Mouse (Mus musculus) bone marrow macrophage, adult 2 months (primary cell): Measurements from ENCODE around the gene Cnmd. TPM values are rescaled to one million over a fixed set of nuclear protein-coding genes. Genes with fewer than 3 reads are reported as not detected.

ENCODE experiments used
- H3K27ac ChIP-seq: 2 replicates; pipeline ENCODE4 v1.5.1; 2012; ENCODE audit warnings: low read depth, low read length; ENCODE audit not compliant: insufficient read depth
- H3K4me1 ChIP-seq: 2 replicates; pipeline ENCODE4 v1.6.1; 2012; ENCODE audit warnings: low read length; ENCODE audit not compliant: control insufficient read depth, insufficient read depth
- H3K4me3 ChIP-seq: 2 replicates; pipeline ENCODE4 v1.5.1; 2012; ENCODE audit warnings: mild to moderate bottlenecking, low read length, moderate library complexity; ENCODE audit not compliant: insufficient read depth
- CTCF ChIP-seq: IDR thresholded peaks from 2 replicates; pipeline ENCODE4 v1.5.1; 2012; ENCODE audit warnings: low read depth, mild to moderate bottlenecking, low read length, moderate library complexity
- POLR2A ChIP-seq: IDR thresholded peaks from 2 replicates; pipeline ENCODE4 v1.6.1; 2012; ENCODE audit warnings: mild to moderate bottlenecking, low read depth, low read length, borderline replicate concordance
- polyA plus RNA-seq: library from polyadenylated mRNA; stranded (reverse); fragments of >200 nt; gene quantifications from 2 replicates; pipeline ENCODE4 v1.2.4, GENCODE M21; 2012; ENCODE audit not compliant: missing spikeins, insufficient read depth, insufficient read length

The Cnmd gene
- polyA plus RNA-seq, 1 experiment: not detected

- TF ChIP-seq CTCF (no peak), POLR2A (no peak)
- H3K27ac ChIP-seq: no peak overlapping the region
- H3K4me1 ChIP-seq: no peaks in the 10 kb centered on the region
- no peak overlapping the region for H3K4me3 ChIP-seq
Measured at GRCm38 (mm10) chr14:79606392-79606791, 55.6 kb downstream of the Cnmd start.

- H3K4me3 ChIP-seq: no peak overlapping the region
- TF ChIP-seq CTCF (no peak), POLR2A (no peak)
- H3K4me1 ChIP-seq: no peaks in the 10 kb centered on the region
- H3K27ac ChIP-seq: no peak overlapping the region
Measured at GRCm38 (mm10) chr14:79605881-79606280, 56.1 kb downstream of the Cnmd start.

GRCm38 (mm10) chr14:79596602-79597001 lies 65.4 kb downstream of the Cnmd start:
- peaks cover 3% of the 10 kb centered on the region; the same call in 1 of the 2 replicates for H3K4me1 ChIP-seq
- H3K4me3 ChIP-seq: no peak overlapping the region
- no peak overlapping the region for H3K27ac ChIP-seq
- no peak for TF ChIP-seq CTCF
- no peak for TF ChIP-seq POLR2A

- no peak for TF ChIP-seq POLR2A
- Histone ChIP-seq H3K4me1 (peaks cover 10% of the 10 kb centered on the region; the same call in 1 of the 2 replicates), H3K4me3 (no peak overlapping the region), H3K27ac (no peak overlapping the region)
Measured at GRCm38 (mm10) chr14:79594069-79594468, 67.9 kb downstream of the Cnmd start.

GRCm38 (mm10) chr14:79591611-79592010 lies 70.4 kb downstream of the Cnmd start:
- TF ChIP-seq CTCF (no peak), POLR2A (no peak)
- H3K4me3 ChIP-seq: no peak overlapping the region

GRCm38 (mm10) chr14:79590916-79591315 lies 71.1 kb downstream of the Cnmd start:
- H3K4me1 ChIP-seq: peaks cover 18% of the 10 kb centered on the region
- no peak for TF ChIP-seq POLR2A
- no peak for TF ChIP-seq CTCF
- no peak overlapping the region for H3K27ac ChIP-seq
- H3K4me3 ChIP-seq: no peak overlapping the region

More at GRCm38 (mm10) chr14:79591611-79592010, 70.4 kb downstream of the Cnmd start:
- Histone ChIP-seq H3K4me1 (peaks cover 16% of the 10 kb centered on the region), H3K27ac (no peak overlapping the region)

- H3K27ac ChIP-seq: no peak overlapping the region
- TF ChIP-seq POLR2A: no peak
- no peak for TF ChIP-seq CTCF
- H3K4me1 ChIP-seq: peaks cover 18% of the 10 kb centered on the region
- no peak overlapping the region for H3K4me3 ChIP-seq
Measured at GRCm38 (mm10) chr14:79589401-79589800, 72.6 kb downstream of the Cnmd start.

- TF ChIP-seq CTCF: no peak
- no peak for TF ChIP-seq POLR2A
- Histone ChIP-seq H3K27ac (no peak overlapping the region), H3K4me3 (peak overlapping the region; percentile 32), H3K4me1 (peaks cover 18% of the 10 kb centered on the region)
Measured at GRCm38 (mm10) chr14:79588534-79588951, 73.4 kb downstream of the Cnmd start.

- peak overlapping the region; percentile 49 for H3K27ac ChIP-seq
- no peak for TF ChIP-seq POLR2A
- no peak for TF ChIP-seq CTCF
- H3K4me1 ChIP-seq: peaks cover 18% of the 10 kb centered on the region
- peak overlapping the region; percentile 76 for H3K4me3 ChIP-seq
Measured at GRCm38 (mm10) chr14:79587852-79588229, 74.1 kb downstream of the Cnmd start.

Other genes starting within 250 kb of the Cnmd start
- gene Kbtbd7, start 235.7 kb downstream of the Cnmd start, polyA plus RNA-seq: 6.5 and 8.7 TPM in 2 replicates
- 0.50 and 1.0 TPM in 2 replicates for gene Kbtbd6, start 210.3 kb downstream of the Cnmd start, polyA plus RNA-seq
- 69.9 and 74.0 TPM in 2 replicates for gene Elf1, start 181.0 kb downstream of the Cnmd start, polyA plus RNA-seq
- 41.3 and 55.2 TPM in 2 replicates for gene Wbp4, start 180.7 kb downstream of the Cnmd start, polyA plus RNA-seq
- gene Sugt1, start 74.5 kb downstream of the Cnmd start, polyA plus RNA-seq: 179 and 188 TPM in 2 replicates
- not detected in 2 replicates for gene Pcdh8, start 109.1 kb upstream of the Cnmd start, polyA plus RNA-seq